Mouse (Mus musculus) myocyte (in vitro differentiated cells): ENCODE data around the gene Prkca.

Source experiments
- E2F4 ChIP-seq: IDR thresholded peaks from one replicate; pipeline ENCODE4 v1.6.1; 2011; ENCODE audit warnings: mild to moderate bottlenecking, control low read depth, moderate library complexity; ENCODE audit not compliant: insufficient read depth
- MAX ChIP-seq: IDR thresholded peaks from one replicate; pipeline ENCODE4 v1.6.1; 2011; ENCODE audit warnings: low read depth, mild to moderate bottlenecking, control low read depth
- POLR2A ChIP-seq: IDR thresholded peaks from one replicate; pipeline ENCODE4 v1.6.1; 2011; ENCODE audit warnings: low read depth, mild to moderate bottlenecking, control low read depth, moderate library complexity; ENCODE audit not compliant: insufficient read length
- POLR2AphosphoS2 ChIP-seq: IDR thresholded peaks from one replicate; pipeline ENCODE4 v1.6.1; 2011; ENCODE audit warnings: low read depth, control low read depth; ENCODE audit not compliant: insufficient read length
- TCF12 ChIP-seq: IDR thresholded peaks from one replicate; pipeline ENCODE4 v1.6.1; 2011; ENCODE audit warnings: mild to moderate bottlenecking, control low read depth; ENCODE audit not compliant: poor library complexity, insufficient read depth, severe bottlenecking

- TF ChIP-seq POLR2A (no peak), MAX (no peak), E2F4 (no peak), POLR2AphosphoS2 (no peak), TCF12 (no peak)
Observed at GRCm38 (mm10) chr11:108171260-108171659, 172.5 kb downstream of the Prkca start.
